Mouse (Mus musculus) Patski (cell line): ENCODE results near the gene Ebf3. TPM values are rescaled to one million over a fixed set of nuclear protein-coding genes. Genes with fewer than 3 reads are reported as not detected.
A peak's percentile ranks its signal among the peaks of the same experiment; 100 is the strongest.

Experiments
- ATAC-seq: fragments of 100-300 bp; one replicate; pipeline ENCODE4 v1.8.0; 2021
- CTCF ChIA-PET: fragments of 350-600 bp; sonication (Branson Sonifier 250); formaldehyde crosslinking; loops from one replicate; lab custom pipeline; 2022; ENCODE audit warnings: inconsistent platforms; lab: Charles Lee
- POLR2A ChIA-PET: fragments of 350-600 bp; sonication (Branson Sonifier 250); formaldehyde crosslinking; loops from one replicate; lab custom pipeline; 2022; ENCODE audit warnings: antibody characterized with exemption, inconsistent platforms; lab: Charles Lee
- DNase-seq: peaks from one replicate; pipeline ENCODE4 v3.0.0-alpha.2; 2011; ENCODE audit warnings: low read depth, low spot score
- H3K27me3 ChIP-seq: fragments of 371-371 bp; one replicate; pipeline ENCODE4 v1.5.1; 2021
- CTCF ChIP-seq: fragments of 100-300 bp; IDR thresholded peaks from one replicate; pipeline ENCODE4 v1.5.1; 2021
- in situ Hi-C: fragments of 300-500 bp; cut with MboI; formaldehyde crosslinking; loops from 3 replicates; pipeline ENCODE4 v1.11.1; 2018; ENCODE audit warnings: low pct_unique_long_range_greater_than_20kb, mixed read lengths
- polyA plus RNA-seq: library from polyadenylated mRNA; unstranded; gene quantifications from one replicate; pipeline ENCODE4 v1.2.3, GENCODE M21; 2021

Ebf3 gene
- polyA plus RNA-seq, 1 experiment from 2014 or later: 0.86 TPM

GRCm38 (mm10) chr7:137289290-137289957, 24.8 kb downstream of the Ebf3 start:
- ATAC-seq (no peak), DNase-seq (no peak)
- ChIA-PET POLR2A (no interaction called here), CTCF (no interaction called here)
- H3K27me3 ChIP-seq: no peaks in the 10 kb centered on the region
- in situ Hi-C loops: no loop called here
- no peak for TF ChIP-seq CTCF

- POLR2A ChIA-PET: no interaction called here
- DNase-seq (no peak), ATAC-seq (no peak)
- in situ Hi-C loops: no loop called here
- CTCF ChIA-PET: no interaction called here
- TF ChIP-seq CTCF: no peak
- no peaks in the 10 kb centered on the region for H3K27me3 ChIP-seq
Measured at GRCm38 (mm10) chr7:137278171-137278570, 36.1 kb downstream of the Ebf3 start.

GRCm38 (mm10) chr7:137277713-137278112, 36.5 kb downstream of the Ebf3 start:
- H3K27me3 ChIP-seq: no peaks in the 10 kb centered on the region
- POLR2A ChIA-PET: no interaction called here
- CTCF ChIA-PET: no interaction called here
- ATAC-seq (no peak), DNase-seq (no peak)
- no peak for TF ChIP-seq CTCF
- in situ Hi-C loops: no loop called here

- CTCF ChIA-PET: no interaction called here
- in situ Hi-C loops: no loop called here
- H3K27me3 ChIP-seq: no peaks in the 10 kb centered on the region
- POLR2A ChIA-PET: interaction anchor here (0.6 kb wide), 1 partner anchor 19 kb away, joined by 3 read pairs; no protein-coding TSS in a partner anchor
- ATAC-seq (no peak), DNase-seq (no peak)
- TF ChIP-seq CTCF: no peak
Measured at GRCm38 (mm10) chr7:137272252-137272651, 42.0 kb downstream of the Ebf3 start.

- ATAC-seq: no peak
- DNase-seq: no peak
- no peak for TF ChIP-seq CTCF
- CTCF ChIA-PET: no interaction called here
- peaks cover 6% of the 10 kb centered on the region for H3K27me3 ChIP-seq
- in situ Hi-C loops: no loop called here
- POLR2A ChIA-PET: no interaction called here
Measured at GRCm38 (mm10) chr7:137268452-137269155, 45.6 kb downstream of the Ebf3 start.

GRCm38 (mm10) chr7:137267441-137267840, 46.8 kb downstream of the Ebf3 start:
- no peak for ATAC-seq
- CTCF ChIA-PET: no interaction called here
- H3K27me3 ChIP-seq: peaks cover 6% of the 10 kb centered on the region
- no peak for TF ChIP-seq CTCF
- in situ Hi-C loops: no loop called here
- POLR2A ChIA-PET: no interaction called here
- no peak for DNase-seq

GRCm38 (mm10) chr7:137266575-137266974, 47.7 kb downstream of the Ebf3 start:
- in situ Hi-C loops: no loop called here
- peaks cover 6% of the 10 kb centered on the region for H3K27me3 ChIP-seq
- ATAC-seq (no peak), DNase-seq (no peak)
- TF ChIP-seq CTCF: no peak
- POLR2A ChIA-PET: interaction anchor here (1.3 kb wide), 1 partner anchor 207 kb away, joined by 5 read pairs; no protein-coding TSS in a partner anchor
- CTCF ChIA-PET: no interaction called here

- ATAC-seq: no peak
- ChIA-PET CTCF (no interaction called here), POLR2A (no interaction called here)
- in situ Hi-C loops: no loop called here
- H3K27me3 ChIP-seq: peaks cover 6% of the 10 kb centered on the region
- no peak for TF ChIP-seq CTCF
- no peak for DNase-seq
Measured at GRCm38 (mm10) chr7:137262330-137262729, 51.9 kb downstream of the Ebf3 start.

- peak; percentile 75 for TF ChIP-seq CTCF
- in situ Hi-C loops: no loop called here
- POLR2A ChIA-PET: no interaction called here
- CTCF ChIA-PET: no interaction called here
- ATAC-seq (no peak), DNase-seq (no peak)
- no peaks in the 10 kb centered on the region for H3K27me3 ChIP-seq
Measured at GRCm38 (mm10) chr7:137246213-137246872, 67.9 kb downstream of the Ebf3 start.

GRCm38 (mm10) chr7:137244839-137245238, 69.4 kb downstream of the Ebf3 start:
- H3K27me3 ChIP-seq: no peaks in the 10 kb centered on the region
- POLR2A ChIA-PET: no interaction called here
- no peak for TF ChIP-seq CTCF
- ATAC-seq (no peak), DNase-seq (no peak)
- in situ Hi-C loops: no loop called here
- CTCF ChIA-PET: no interaction called here

GRCm38 (mm10) chr7:137240481-137240880, 73.8 kb downstream of the Ebf3 start:
- CTCF ChIA-PET: no interaction called here
- POLR2A ChIA-PET: no interaction called here
- no peak for TF ChIP-seq CTCF
- in situ Hi-C loops: no loop called here
- H3K27me3 ChIP-seq: no peaks in the 10 kb centered on the region
- ATAC-seq: no peak
- no peak for DNase-seq
